Mouse (Mus musculus) erythroblast, embryonic 14.5 days (primary cell): Measurements from ENCODE around the gene Kpna7.
"Not testable (repeated sequence)": the region's sequence is repeated elsewhere in the genome, so short reads cannot be mapped to it uniquely, and the experiment has no call there.

Source experiments
- GATA1 ChIP-seq: IDR thresholded peaks from 2 replicates; pipeline ENCODE4 v1.6.1; 2012; ENCODE audit warnings: low read length, inconsistent platforms, mixed read lengths
- TAL1 ChIP-seq: IDR thresholded peaks from 3 replicates; pipeline ENCODE4 v1.6.1; 2012; ENCODE audit warnings: low read length, inconsistent platforms, mixed read lengths

DNA sequence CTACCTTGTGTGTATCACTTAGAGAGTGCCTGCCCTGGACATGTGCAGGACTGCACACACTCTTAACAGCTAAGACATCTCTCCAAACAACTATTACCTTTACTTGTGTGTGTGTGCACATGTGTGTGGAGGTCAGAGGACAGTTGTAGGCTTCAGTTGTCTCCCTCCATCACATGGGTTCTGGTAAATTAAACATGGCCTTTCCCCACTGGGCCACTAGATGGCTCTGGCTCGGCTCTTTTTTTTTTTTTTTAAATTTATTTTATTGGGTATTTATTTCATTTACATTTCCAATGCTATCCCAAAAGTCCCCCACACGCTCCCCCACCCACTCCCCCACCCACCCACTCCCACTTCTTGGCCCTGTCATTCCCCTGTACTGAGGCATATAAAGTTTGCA, 67.1 kb downstream of the Kpna7 start:
- TF ChIP-seq TAL1, GATA1: not testable (repeated sequence)
